Mouse (Mus musculus): ENCODE data around the gene Aqr.

- no peak for TF ChIP-seq CTCF (IDR thresholded peaks at IDR 0.05; ENCODE audit: low read depth)
- no peak for TF ChIP-seq EP300 (IDR thresholded peaks at IDR 0.05; ENCODE audit: low read depth)
These were observed 49.7 kb upstream of the Aqr start for GRCm38 (mm10) chr2:114236566-114236965.

Measured in heart, postnatal 0 days (tissue).